Mouse (Mus musculus) embryonic facial prominence, embryonic 10.5 days (tissue): ENCODE data around the gene Nucb1. TPM values are rescaled to one million over a fixed set of nuclear protein-coding genes. Genes with fewer than 3 reads are reported as not detected.
A peak's percentile ranks its signal among the peaks of the same experiment; 100 is the strongest.
"Not testable (repeated sequence)": the region's sequence is repeated elsewhere in the genome, so short reads cannot be mapped to it uniquely, and the experiment has no call there.

ENCODE experiments used
- DNase-seq: peaks from one replicate; pipeline ENCODE4 v3.0.0-alpha.2; 2017; ENCODE audit warnings: low spot score
- H3K27ac ChIP-seq: fragments of 300-500 bp; sonication (generic); replicated peaks from 2 replicates; pipeline ENCODE4 v1.5.1; 2016; ENCODE audit warnings: mild to moderate bottlenecking
- H3K27me3 ChIP-seq: fragments of 300-500 bp; sonication (generic); replicated peaks from 2 replicates; pipeline ENCODE4 v1.6.1; 2016; ENCODE audit warnings: low read depth, mild to moderate bottlenecking; ENCODE audit not compliant: poor library complexity, severe bottlenecking
- H3K36me3 ChIP-seq: fragments of 300-500 bp; sonication (generic); replicated peaks from 2 replicates; pipeline ENCODE4 v1.6.1; 2016; ENCODE audit warnings: mild to moderate bottlenecking, moderate library complexity
- H3K4me1 ChIP-seq: fragments of 300-500 bp; sonication (generic); 2 replicates; pipeline ENCODE4 v1.6.1; 2016
- H3K4me3 ChIP-seq: fragments of 300-500 bp; sonication (generic); 2 replicates; pipeline ENCODE4 v1.5.1; 2016; ENCODE audit warnings: mild to moderate bottlenecking, moderate library complexity
- H3K9me3 ChIP-seq: fragments of 300-500 bp; sonication (generic); 2 replicates; pipeline ENCODE4 v1.6.1; 2016; ENCODE audit warnings: mild to moderate bottlenecking
- WGBS: fragments of 180-500 bp; shearing (Covaris S2); methylation state at CpG from one replicate; pipeline ENCODE4 v1.1.7; 2016; 5-methylcytosine and 5-hydroxymethylcytosine counted together
- polyA plus RNA-seq: library from polyadenylated mRNA; unstranded; fragments of >200 nt; fragmentation: Nextera tagmentation; extraction: Ambion mirVana; gene quantifications from 2 replicates; pipeline ENCODE4 v1.2.1, GENCODE M21; 2016

Gene Nucb1
- polyA plus RNA-seq, 1 experiment from 2014 or later = 123 TPM

- H3K27ac ChIP-seq = no peak overlapping the region
- peaks cover 43% of the 10 kb centered on the region for H3K4me1 ChIP-seq
- no peak overlapping the region for H3K4me3 ChIP-seq
- no peaks in the 10 kb centered on the region for H3K27me3 ChIP-seq
- no peak for DNase-seq
- peaks cover 54% of the 10 kb centered on the region for H3K36me3 ChIP-seq
- WGBS = 96% methylated on average over 7 of the region's 7 CpGs
- H3K9me3 ChIP-seq = no peaks in the 10 kb centered on the region
These were observed 46.0 kb downstream of the Nucb1 start for GRCm38 (mm10) chr7:45463987-45464778.

DNA sequence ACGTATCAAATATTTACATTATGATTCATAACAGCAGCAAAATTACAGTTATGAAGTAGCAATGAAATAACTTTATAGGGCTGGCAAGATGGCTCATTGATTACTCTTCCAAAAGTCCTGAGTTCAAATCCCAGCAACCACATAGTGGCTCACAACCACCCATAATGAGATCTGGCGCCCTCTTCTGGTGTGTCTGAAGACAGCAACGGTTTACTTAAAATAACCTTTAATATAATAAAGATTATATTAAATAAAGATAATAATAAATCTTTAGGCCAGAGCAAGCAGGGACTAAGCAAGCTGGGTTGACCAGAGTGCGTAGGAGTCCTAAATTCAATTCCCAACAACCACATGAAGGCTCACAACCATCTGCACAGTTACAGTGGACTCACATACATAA, 47.3 kb downstream of the Nucb1 start:
- 79% methylated on average over 4 of the region's 4 CpGs for WGBS
- DNase-seq, H3K27ac ChIP-seq, H3K9me3 ChIP-seq, H3K4me3 ChIP-seq, H3K27me3 ChIP-seq: not testable (repeated sequence)
- H3K4me1 ChIP-seq = peaks cover 50% of the 10 kb centered on the region
- H3K36me3 ChIP-seq = peaks cover 64% of the 10 kb centered on the region

DNA sequence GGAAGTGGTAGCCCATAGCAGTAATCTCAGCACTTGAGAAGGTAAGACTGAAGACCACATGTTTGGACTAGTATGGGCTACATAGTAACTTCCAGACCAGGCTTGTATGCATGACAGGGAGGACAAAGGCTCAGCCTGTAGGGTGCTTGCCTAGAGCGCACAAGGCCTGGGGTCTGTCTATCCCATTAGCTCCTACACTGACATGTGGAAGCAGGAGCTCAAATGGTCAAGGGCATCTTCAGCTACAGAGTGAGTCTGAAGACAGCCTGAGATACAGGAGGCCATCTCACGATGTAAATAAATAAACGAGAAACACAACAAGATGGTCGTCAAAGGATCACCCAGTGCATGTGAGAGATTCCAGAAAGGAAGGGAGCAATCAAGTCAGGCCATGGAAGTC, 47.9 kb downstream of the Nucb1 start:
- H3K36me3 ChIP-seq = peaks cover 69% of the 10 kb centered on the region
- 86% methylated on average over 4 of the region's 4 CpGs for WGBS
- H3K27me3 ChIP-seq = no peaks in the 10 kb centered on the region
- DNase-seq = no peak
- H3K4me1 ChIP-seq = peaks cover 53% of the 10 kb centered on the region
- H3K9me3 ChIP-seq = no peaks in the 10 kb centered on the region
- no peak overlapping the region for H3K27ac ChIP-seq
- no peak overlapping the region for H3K4me3 ChIP-seq

DNA sequence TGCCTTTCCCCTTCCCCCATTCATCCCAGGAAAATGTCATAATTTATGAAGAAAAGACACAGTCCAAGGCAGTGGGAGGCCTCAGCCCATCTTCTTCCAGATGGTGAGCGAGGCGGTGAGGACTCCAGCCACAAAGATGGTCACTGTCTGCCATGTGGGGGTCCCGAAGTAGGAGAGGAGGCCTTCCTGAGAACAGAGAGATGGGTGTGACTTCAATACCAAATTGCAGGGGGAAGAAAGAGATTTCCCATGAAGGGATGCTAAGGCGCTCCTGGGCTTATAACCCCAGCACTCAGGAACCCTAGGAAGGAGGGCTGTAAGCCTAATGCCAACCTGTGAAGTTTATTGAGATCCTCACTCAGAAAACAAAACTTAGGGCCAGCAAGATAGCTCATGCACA, 48.4 kb downstream of the Nucb1 start:
- H3K27ac ChIP-seq = peak overlapping the region; percentile 96
- H3K36me3 ChIP-seq = peaks cover 75% of the 10 kb centered on the region
- H3K27me3 ChIP-seq = no peaks in the 10 kb centered on the region
- no peak overlapping the region for H3K4me3 ChIP-seq
- H3K4me1 ChIP-seq = peaks cover 54% of the 10 kb centered on the region
- WGBS = 92% methylated on average over 4 of the region's 4 CpGs
- no peaks in the 10 kb centered on the region for H3K9me3 ChIP-seq
- DNase-seq = no peak

DNA sequence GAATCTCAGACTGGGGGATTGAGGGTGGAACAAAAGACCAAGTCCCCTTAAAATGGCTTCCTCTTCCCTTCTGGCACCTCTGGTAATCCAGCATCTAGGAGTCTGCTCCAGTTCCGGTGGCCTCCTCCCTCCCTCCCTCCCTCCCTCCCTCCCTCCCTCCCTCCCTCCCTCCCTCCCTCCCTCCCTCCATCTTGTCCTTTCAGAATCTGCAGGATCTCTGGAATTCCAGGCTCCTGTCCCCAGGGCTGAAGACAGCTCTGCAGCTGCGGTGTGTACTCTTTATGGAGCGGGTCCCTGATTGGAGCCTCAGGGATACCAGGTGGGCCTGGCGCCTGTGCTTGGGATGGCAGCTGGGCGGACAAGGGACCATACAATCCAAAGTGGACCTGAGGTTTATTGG, 48.9 kb downstream of the Nucb1 start:
- H3K36me3 ChIP-seq = peaks cover 79% of the 10 kb centered on the region
- H3K27ac ChIP-seq = peak overlapping the region; percentile 96
- WGBS = 50% methylated on average over 5 of the region's 5 CpGs
- H3K9me3 ChIP-seq = no peaks in the 10 kb centered on the region
- peak; percentile 46 for DNase-seq
- H3K4me1 ChIP-seq = peaks cover 57% of the 10 kb centered on the region
- no peaks in the 10 kb centered on the region for H3K27me3 ChIP-seq
- H3K4me3 ChIP-seq = peak overlapping the region; percentile 88

DNA sequence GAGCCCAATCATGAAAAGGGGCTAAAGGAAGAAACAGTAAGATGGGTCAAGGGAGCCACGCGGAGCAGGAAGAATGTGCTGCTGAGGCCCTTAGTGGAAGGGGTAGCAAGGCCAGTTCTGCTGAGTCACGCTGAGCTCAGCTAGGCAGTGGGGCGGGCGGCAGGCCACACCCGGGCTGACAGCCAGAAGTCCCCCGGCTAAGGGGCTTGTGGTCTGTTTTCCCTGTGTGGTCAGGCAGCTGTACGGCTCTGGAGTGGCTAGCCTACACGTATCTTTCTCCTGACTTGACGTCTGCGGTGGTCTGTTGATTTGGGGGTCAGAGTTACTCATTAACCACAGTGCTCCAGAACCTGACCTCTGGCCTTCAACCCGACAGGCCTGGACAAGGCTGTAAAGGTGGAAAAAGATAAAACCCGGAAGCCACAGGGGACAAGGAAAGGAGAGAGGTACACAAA, 49.3 kb downstream of the Nucb1 start:
- Histone ChIP-seq H3K27ac (peak overlapping the region; percentile 96), H3K9me3 (no peaks in the 10 kb centered on the region), H3K4me1 (peaks cover 52% of the 10 kb centered on the region), H3K27me3 (no peaks in the 10 kb centered on the region), H3K36me3 (peaks cover 84% of the 10 kb centered on the region), H3K4me3 (peak overlapping the region; percentile 88)
- DNase-seq = peak; percentile 65
- WGBS = 33% methylated on average over 13 of the region's 13 CpGs

- peak overlapping the region; percentile 88 for H3K4me3 ChIP-seq
- peak overlapping the region; percentile 96 for H3K27ac ChIP-seq
These were observed 49.8 kb downstream of the Nucb1 start for GRCm38 (mm10) chr7:45460377-45460776.

GRCm38 (mm10) chr7:45459564-45460140, 50.6 kb downstream of the Nucb1 start, which contains the start of gene Ftl1:
Ftl1 (minus strand) TSS chr7:45459884.
- under 1% methylated on average over 37 of the region's 37 CpGs for WGBS
- not testable (repeated sequence) for H3K27me3 ChIP-seq, H3K9me3 ChIP-seq
- peaks cover 43% of the 10 kb centered on the region for H3K4me1 ChIP-seq
- peak within 1 kb of the TSS; percentile 88 for H3K4me3 ChIP-seq
- peak; percentile 98 for DNase-seq
- peaks cover 85% of the 10 kb centered on the region for H3K36me3 ChIP-seq
- peak within 1 kb of the TSS; percentile 96 for H3K27ac ChIP-seq

More at GRCm38 (mm10) chr7:45460377-45460776, 49.8 kb downstream of the Nucb1 start:
- no peak for DNase-seq
- H3K36me3 ChIP-seq = peaks cover 85% of the 10 kb centered on the region
- no peaks in the 10 kb centered on the region for H3K9me3 ChIP-seq
- H3K4me1 ChIP-seq = peaks cover 47% of the 10 kb centered on the region
- H3K27me3 ChIP-seq = no peaks in the 10 kb centered on the region
- WGBS = 76% methylated on average over 7 of the region's 7 CpGs

DNA sequence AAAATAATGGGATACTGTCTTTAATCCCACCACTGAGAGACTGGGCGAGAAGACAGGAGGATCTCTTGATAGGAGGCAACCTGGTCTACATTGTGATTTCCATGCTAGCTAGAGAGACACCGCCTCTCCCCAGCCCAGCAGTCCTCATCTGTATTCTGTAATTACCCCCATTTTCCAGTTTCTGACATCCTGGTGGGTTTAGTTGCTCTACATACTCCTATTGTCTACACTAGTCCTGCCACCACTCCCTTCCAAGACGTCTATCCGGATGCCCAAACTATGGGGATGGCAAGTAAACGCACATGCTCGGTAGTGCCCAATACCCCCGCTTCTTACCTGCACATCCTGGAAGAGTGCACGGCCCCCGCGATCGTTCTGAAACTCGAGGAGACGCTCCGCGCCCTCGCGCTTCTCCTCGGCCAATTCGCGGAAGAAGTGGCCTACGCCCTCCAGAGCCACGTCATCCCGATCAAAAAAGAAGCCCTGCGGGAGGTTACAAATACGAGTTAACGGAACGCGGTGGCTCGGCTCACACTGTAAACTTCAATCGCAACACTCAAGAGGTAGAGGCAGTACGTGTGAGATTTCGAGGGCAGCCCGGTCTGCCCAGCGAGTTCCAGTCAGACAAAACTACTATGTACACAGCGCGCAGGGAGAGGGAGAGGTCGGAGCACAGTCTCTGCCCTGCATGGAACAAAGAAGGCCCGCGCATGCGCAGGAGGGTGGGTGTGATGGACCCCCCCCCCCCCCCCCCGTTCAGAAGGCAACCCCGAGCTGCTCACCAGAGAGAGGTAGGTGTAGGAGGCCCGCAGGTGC, 51.2 kb downstream of the Nucb1 start:
- Histone ChIP-seq H3K9me3 (no peaks in the 10 kb centered on the region), H3K4me3 (peak overlapping the region; percentile 88), H3K4me1 (peaks cover 43% of the 10 kb centered on the region), H3K36me3 (peaks cover 85% of the 10 kb centered on the region), H3K27me3 (no peaks in the 10 kb centered on the region), H3K27ac (peak overlapping the region; percentile 96)
- WGBS = 1% methylated on average over 43 of the region's 43 CpGs
- peak; percentile 91 for DNase-seq

DNA sequence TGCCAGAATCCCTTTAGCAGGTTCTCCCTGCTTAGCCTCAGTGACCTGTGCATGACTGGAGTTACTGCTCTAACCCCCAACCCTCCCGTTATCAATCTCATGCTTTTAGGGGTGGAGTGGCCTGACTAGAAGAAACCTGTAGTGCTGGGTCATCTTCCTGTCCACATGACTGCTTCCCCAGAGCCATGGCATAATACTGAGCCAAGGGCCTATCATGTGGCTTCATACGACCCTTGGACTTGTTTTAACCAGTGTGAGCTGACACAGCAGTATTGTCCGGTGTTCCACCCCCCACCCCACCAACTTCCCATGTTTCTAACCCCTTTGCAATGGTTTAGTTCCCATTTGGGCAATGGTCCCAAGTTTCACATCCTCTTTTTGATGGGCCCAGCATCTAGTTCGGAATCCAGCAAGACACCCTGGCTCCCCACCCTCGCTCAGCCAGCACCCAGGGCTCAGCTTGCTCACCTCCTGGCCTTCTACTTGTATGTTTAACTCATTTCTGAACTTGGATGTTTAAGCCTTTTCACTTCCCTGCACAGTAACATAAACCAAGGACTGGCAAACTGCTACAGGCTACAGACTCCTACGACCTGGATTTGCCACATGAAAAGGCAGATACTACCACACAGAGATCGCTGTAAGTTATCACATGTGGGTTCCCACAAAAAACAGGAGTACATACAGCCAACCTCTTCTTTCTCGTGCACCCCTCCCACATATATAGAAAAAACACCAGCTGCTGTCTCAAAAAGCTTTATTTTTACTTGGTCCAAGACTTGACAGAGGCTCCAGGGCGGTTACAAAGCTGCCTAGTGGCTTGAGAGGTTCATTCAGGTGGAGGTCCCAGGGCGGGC, 52.8 kb downstream of the Nucb1 start:
- no peaks in the 10 kb centered on the region for H3K27me3 ChIP-seq
- DNase-seq = no peak
- WGBS = 73% methylated on average over 10 of the region's 10 CpGs
- H3K4me1 ChIP-seq = peaks cover 43% of the 10 kb centered on the region
- peak overlapping the region; percentile 88 for H3K4me3 ChIP-seq
- H3K27ac ChIP-seq = peak overlapping the region; percentile 24; the same call in 1 of the 2 replicates
- no peaks in the 10 kb centered on the region for H3K9me3 ChIP-seq
- H3K36me3 ChIP-seq = peaks cover 84% of the 10 kb centered on the region

DNA sequence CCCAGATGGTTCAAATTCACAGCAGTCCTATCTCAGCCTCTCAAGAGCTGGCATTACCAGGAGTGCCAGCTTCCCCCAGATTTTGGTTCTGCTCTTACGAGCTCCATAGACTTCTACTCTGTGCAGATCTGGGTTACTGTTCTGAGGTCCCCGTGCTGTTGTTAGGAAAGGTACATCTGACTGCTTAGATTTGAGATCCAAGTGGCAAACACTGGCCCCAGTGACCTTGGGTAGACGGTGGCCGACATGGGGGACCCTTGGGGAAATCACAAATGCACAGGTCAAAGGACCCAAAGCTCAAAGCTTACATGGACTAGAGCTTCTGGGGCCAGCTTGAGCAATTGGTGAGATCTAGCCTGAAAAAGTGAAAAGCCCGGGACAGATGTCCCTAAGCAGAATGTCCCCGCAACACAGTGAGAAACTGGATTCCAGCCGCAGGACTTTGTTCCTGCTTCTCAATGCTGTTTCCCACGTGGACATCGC, 53.4 kb downstream of the Nucb1 start:
- Histone ChIP-seq H3K9me3 (no peaks in the 10 kb centered on the region), H3K27ac (0 out of 2 replicates have a peak overlapping the region, but pooled peaks have one; percentile 24), H3K36me3 (peaks cover 84% of the 10 kb centered on the region), H3K4me3 (peak overlapping the region; percentile 88), H3K27me3 (no peaks in the 10 kb centered on the region), H3K4me1 (peaks cover 41% of the 10 kb centered on the region)
- 61% methylated on average over 9 of the region's 9 CpGs for WGBS
- DNase-seq = no peak
